ENCODE assay signal across 31 mouse cellular contexts in the genomic region with DNA sequence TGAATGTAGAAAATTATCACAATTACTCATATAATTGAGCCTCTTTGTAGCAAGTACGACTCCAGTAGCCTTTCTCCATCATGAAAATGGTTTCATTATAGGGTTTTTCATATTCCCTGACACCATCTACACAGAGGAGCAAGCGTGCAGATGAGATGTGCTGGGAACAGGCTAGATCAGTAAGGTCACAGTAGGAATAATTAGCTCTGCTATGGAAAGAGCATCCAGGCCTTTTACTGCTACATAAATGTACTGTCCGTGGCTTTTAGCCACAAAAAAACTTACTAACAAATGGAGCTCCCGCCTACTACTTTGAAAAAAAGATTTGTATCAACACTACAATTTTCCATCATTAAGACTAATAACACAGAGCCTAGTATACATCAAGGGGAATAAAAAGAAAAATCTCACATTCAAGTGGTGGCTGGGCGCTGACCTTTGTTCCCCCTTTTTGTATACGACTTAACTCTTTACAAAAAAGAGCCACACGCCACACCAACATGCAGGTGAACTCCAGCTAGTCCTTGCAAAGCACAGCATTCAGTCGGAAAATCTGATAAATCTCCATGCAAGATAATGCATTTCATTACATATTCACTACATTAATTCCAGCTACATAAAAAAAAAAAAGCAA. TPM values are rescaled to one million over a fixed set of nuclear protein-coding genes. Genes with fewer than 3 reads are reported as not detected.
DNase-seq lines count a peak whose midpoint lies in the region; ATAC-seq and TF ChIP-seq lines count a peak whose summit lies in the region.
"Had no signal": no experiment of that assay in that cellular context is flagged by ENCODE, and none has a peak within 500 bp of the region (broad histone marks: within the 10 kb centered on the region; RNA-seq: fewer than 3 reads in every experiment).

No protein-coding gene starts in this region.

- no peaks in the 10 kb centered on the region for H3K36me3 ChIP-seq in intestine, embryonic 14.5 days (ENCODE audit: control insufficient read depth, insufficient read depth, low read length)
- H3K36me3 ChIP-seq in intestine, postnatal 0 days (ENCODE audit: control insufficient read depth, insufficient read depth) = no peaks in the 10 kb centered on the region
- H3K36me3 ChIP-seq in embryonic facial prominence, embryonic 10.5 days (replicated peaks) = no peaks in the 10 kb centered on the region
- no peaks in the 10 kb centered on the region for H3K36me3 ChIP-seq in forebrain, embryonic 12.5 days (replicated peaks)
- H3K36me3 ChIP-seq in forebrain, postnatal 0 days (ENCODE audit: insufficient read depth) = no peaks in the 10 kb centered on the region
- no peaks in the 10 kb centered on the region for H3K36me3 ChIP-seq in heart, adult 2 months (ENCODE audit: control insufficient read depth, insufficient read depth, low read length)
- H3K36me3 ChIP-seq: heart, embryonic 12.5 days; midbrain, embryonic 15.5 days; neural tube, embryonic 15.5 days; stomach, embryonic 15.5 days had no signal

- H3K9me3 ChIP-seq in intestine, embryonic 14.5 days (ENCODE audit: control insufficient read depth, low read length) = no peaks in the 10 kb centered on the region
- no peaks in the 10 kb centered on the region for H3K9me3 ChIP-seq in intestine, postnatal 0 days (ENCODE audit: control insufficient read depth)
- no peaks in the 10 kb centered on the region for H3K9me3 ChIP-seq in embryonic facial prominence, embryonic 10.5 days
- no peaks in the 10 kb centered on the region for H3K9me3 ChIP-seq in forebrain, embryonic 12.5 days
- H3K9me3 ChIP-seq in forebrain, postnatal 0 days (ENCODE audit: low read length) = no peaks in the 10 kb centered on the region
- H3K9me3 ChIP-seq: heart, embryonic 12.5 days; midbrain, embryonic 15.5 days; neural tube, embryonic 15.5 days; stomach, embryonic 15.5 days had no signal

- H3K4me2 ChIP-seq in intestine, embryonic 14.5 days (ENCODE audit: low read length) = no peak overlapping the region
- H3K4me2 ChIP-seq in intestine, postnatal 0 days (replicated peaks; ENCODE audit: low read depth) = no peak overlapping the region
- H3K4me2 ChIP-seq in forebrain, embryonic 12.5 days = peak overlapping the region; percentile 19; the same call in 1 of the 2 replicates
- H3K4me2 ChIP-seq in forebrain, postnatal 0 days (ENCODE audit: low read depth) = no peak overlapping the region
- H3K4me2 ChIP-seq: heart, embryonic 12.5 days; hindbrain, embryonic 14.5 days; midbrain, embryonic 15.5 days; neural tube, embryonic 15.5 days; stomach, embryonic 15.5 days had no signal

- H3K9ac ChIP-seq in intestine, embryonic 14.5 days (ENCODE audit: low read length) = no peak overlapping the region
- no peak overlapping the region for H3K9ac ChIP-seq in intestine, postnatal 0 days (ENCODE audit: low read depth, low read length)
- H3K9ac ChIP-seq in forebrain, embryonic 12.5 days = no peak overlapping the region
- H3K9ac ChIP-seq in forebrain, postnatal 0 days = no peak overlapping the region
- no peak overlapping the region for H3K9ac ChIP-seq in heart, adult 2 months (ENCODE audit: low read depth, low read length)
- H3K9ac ChIP-seq: heart, embryonic 12.5 days; hindbrain, embryonic 14.5 days; liver, embryonic 14.5 days; midbrain, embryonic 15.5 days; neural tube, embryonic 15.5 days; stomach, embryonic 15.5 days had no signal

- TF ChIP-seq EP300 in heart, adult 2 months (IDR thresholded peaks at IDR 0.05; ENCODE audit: insufficient read depth, low read depth, low read length) = no peak

- 74% methylated on average over 8 of the region's 8 CpGs for WGBS in intestine, embryonic 14.5 days
- 84% methylated on average over 8 of the region's 8 CpGs for WGBS in intestine, postnatal 0 days
- WGBS in embryonic facial prominence, embryonic 10.5 days = 42% methylated on average over 8 of the region's 8 CpGs
- 12% methylated on average over 8 of the region's 8 CpGs for WGBS in forebrain, embryonic 12.5 days
- WGBS in forebrain, postnatal 0 days = 39% methylated on average over 8 of the region's 8 CpGs
- 94% methylated on average over 8 of the region's 8 CpGs for WGBS in heart, adult 2 months

- H3K4me1 ChIP-seq in intestine, embryonic 14.5 days (replicated peaks; ENCODE audit: control insufficient read depth, insufficient read depth, low read length) = no peaks in the 10 kb centered on the region
- H3K4me1 ChIP-seq in intestine, postnatal 0 days (replicated peaks; ENCODE audit: control insufficient read depth, insufficient read depth, low read length) = no peaks in the 10 kb centered on the region
- H3K4me1 ChIP-seq in embryonic facial prominence, embryonic 10.5 days = peaks cover 53% of the 10 kb centered on the region
- H3K4me1 ChIP-seq in forebrain, embryonic 12.5 days = peaks cover 25% of the 10 kb centered on the region
- H3K4me1 ChIP-seq in forebrain, postnatal 0 days (ENCODE audit: insufficient read depth) = no peaks in the 10 kb centered on the region; the same call in 1 of the 2 replicates
- H3K4me1 ChIP-seq in heart, adult 2 months (ENCODE audit: control insufficient read depth, insufficient read depth, low read length) = no peaks in the 10 kb centered on the region
- H3K4me1 ChIP-seq: heart, embryonic 12.5 days; midbrain, embryonic 15.5 days; neural tube, embryonic 15.5 days; stomach, embryonic 15.5 days had no signal

- intact Hi-C loops in heart, adult 2 months (cut with DNase I) = no loop called here

- no peak overlapping the region; the same call in 1 of the 2 replicates for H3K27ac ChIP-seq in intestine, embryonic 14.5 days (ENCODE audit: low read depth)
- no peak overlapping the region for H3K27ac ChIP-seq in intestine, postnatal 0 days (ENCODE audit: low read depth, low read length)
- H3K27ac ChIP-seq in embryonic facial prominence, embryonic 10.5 days (replicated peaks) = peak overlapping the region; percentile 65
- peak overlapping the region; percentile 83 for H3K27ac ChIP-seq in forebrain, embryonic 12.5 days
- H3K27ac ChIP-seq in forebrain, postnatal 0 days (ENCODE audit: low read depth, low read length) = peak overlapping the region; percentile 64
- no peak overlapping the region for H3K27ac ChIP-seq in heart, adult 2 months
- H3K27ac ChIP-seq: hindbrain, embryonic 14.5 days; liver, embryonic 14.5 days; macrophage; midbrain, embryonic 15.5 days; neural tube, embryonic 15.5 days; stomach, embryonic 15.5 days had no signal

- peak; percentile 34 for DNase-seq in intestine, embryonic 14.5 days (ENCODE audit: low spot score)
- DNase-seq in embryonic facial prominence, embryonic 10.5 days (ENCODE audit: low spot score) = no peak
- DNase-seq in forebrain, postnatal 0 days = peak; percentile 49
- DNase-seq in heart, adult 2 months = no peak
- no peak for DNase-seq in gastrocnemius, adult 18-20 months (ENCODE audit: low spot score)
- DNase-seq: adrenal gland, postnatal 10 days; cerebellum, adult 11 months; cerebellum, adult 9-10 months; gastrocnemius, postnatal 10 days; heart, postnatal 4 days; kidney, postnatal 14 days; layer of hippocampus, adult 9-11 months; liver; lung, adult 2 months; lung, postnatal 10 days had no signal

- no peak for TF ChIP-seq CTCF in intestine, postnatal 0 days (IDR thresholded peaks at IDR 0.05; ENCODE audit: low read depth)
- no peak for TF ChIP-seq CTCF in forebrain, postnatal 0 days (IDR thresholded peaks at IDR 0.05; ENCODE audit: low read depth)
- no peak for TF ChIP-seq CTCF in heart, adult 2 months (IDR thresholded peaks at IDR 0.05)

- ATAC-seq in intestine, embryonic 14.5 days (replicated peaks; ENCODE audit: low FRiP score, low TSS enrichment, low read depth) = no peak
- no peak for ATAC-seq in intestine, postnatal 0 days
- peak; percentile 87 for ATAC-seq in forebrain, embryonic 12.5 days (ENCODE audit: low FRiP score)
- ATAC-seq in forebrain, postnatal 0 days = peak; percentile 87
- ATAC-seq: inflammation-experienced regulatory T-cells, adult 6 months; midbrain, embryonic 15.5 days; Patski had no signal

- H3K79me2 ChIP-seq in heart, adult 2 months (replicated peaks; ENCODE audit: control insufficient read depth, insufficient read depth, low read length) = no peaks in the 10 kb centered on the region

- H3K27me3 ChIP-seq in intestine, embryonic 14.5 days (replicated peaks; ENCODE audit: control insufficient read depth, insufficient read depth, low read length) = peaks cover 12% of the 10 kb centered on the region
- H3K27me3 ChIP-seq in intestine, postnatal 0 days (replicated peaks; ENCODE audit: control insufficient read depth, insufficient read depth, low read length) = 0 out of 2 replicates have a peak, but pooled peaks cover 8% of the 10 kb centered on the region
- H3K27me3 ChIP-seq in embryonic facial prominence, embryonic 10.5 days (replicated peaks; ENCODE audit: low read depth, poor library complexity, severe bottlenecking) = peaks cover 36% of the 10 kb centered on the region
- H3K27me3 ChIP-seq in forebrain, embryonic 12.5 days = peaks cover 22% of the 10 kb centered on the region
- H3K27me3 ChIP-seq in forebrain, postnatal 0 days (ENCODE audit: insufficient read depth, low read length) = no peaks in the 10 kb centered on the region
- H3K27me3 ChIP-seq in heart, adult 2 months (ENCODE audit: control insufficient read depth, insufficient read depth, low read length) = no peaks in the 10 kb centered on the region
- H3K27me3 ChIP-seq: Patski had no signal

- H3K4me3 ChIP-seq in intestine, embryonic 14.5 days (ENCODE audit: low read depth, low read length) = no peak overlapping the region
- H3K4me3 ChIP-seq in intestine, postnatal 0 days (ENCODE audit: low read depth, low read length) = no peak overlapping the region
- no peak overlapping the region for H3K4me3 ChIP-seq in embryonic facial prominence, embryonic 10.5 days
- H3K4me3 ChIP-seq in forebrain, embryonic 12.5 days (replicated peaks) = no peak overlapping the region
- no peak overlapping the region for H3K4me3 ChIP-seq in forebrain, postnatal 0 days (ENCODE audit: low read depth, low read length)
- no peak overlapping the region for H3K4me3 ChIP-seq in heart, adult 2 months
- H3K4me3 ChIP-seq: heart, embryonic 12.5 days; midbrain, embryonic 15.5 days; neural tube, embryonic 15.5 days; stomach, embryonic 15.5 days had no signal

- TF ChIP-seq POLR2A in heart, adult 2 months (IDR thresholded peaks at IDR 0.05; ENCODE audit: insufficient read depth, low read depth, low read length) = no peak

RNA-seq across cellular contexts. Expression of gene Dlx1, which starts 10.3 kb away (rescaled TPM):
- polyA plus RNA-seq in intestine, embryonic 14.5 days (2014; fragmentation: Nextera tagmentation; extraction: Ambion mirVana) = 8.0 and 9.8 TPM in 2 replicates
- 1.5 and 1.8 TPM in 2 replicates for polyA plus RNA-seq in intestine, postnatal 0 days (2015; fragmentation: Nextera tagmentation; extraction: Ambion mirVana)
- 46.1 and 69.6 TPM in 2 replicates for polyA plus RNA-seq in embryonic facial prominence, embryonic 10.5 days (2016; fragmentation: Nextera tagmentation; extraction: Ambion mirVana)
- polyA plus RNA-seq in forebrain, embryonic 12.5 days (2016; fragmentation: Nextera tagmentation; extraction: Ambion mirVana) = 207 and 300 TPM in 2 replicates
- 73.5 and 80.2 TPM in 2 replicates for total RNA-seq in forebrain, postnatal 0 days (2014; rRNA removed)
- polyA plus RNA-seq in forebrain, postnatal 0 days (2015; fragmentation: Nextera tagmentation; extraction: Ambion mirVana) = 105 and 139 TPM in 2 replicates
- under 1 TPM; 0.23 to 0.39 TPM for total RNA-seq in heart, adult 2 months (2021)
- 0.14 and 0.26 TPM in 2 replicates for polyA plus RNA-seq in heart, adult 2 months (2012; rRNA removed)
- total RNA-seq in gastrocnemius, adult 18-20 months (2021) = not detected
- total RNA-seq: megakaryocyte-erythroid progenitor cell, adult 5-6 weeks had no signal
- polyA plus RNA-seq: gonadal fat pad, adult 2 months; heart, postnatal 0 days; inflammation-experienced regulatory T-cells, adult 6 months; kidney, embryonic 14.5 days; macrophage had no signal

RNA-seq across cellular contexts. Expression of gene Dlx2, which starts 29.0 kb away (rescaled TPM):
- polyA plus RNA-seq in intestine, embryonic 14.5 days (2014; fragmentation: Nextera tagmentation; extraction: Ambion mirVana) = 5.8 and 6.4 TPM in 2 replicates
- 1.0 and 1.3 TPM in 2 replicates for polyA plus RNA-seq in intestine, postnatal 0 days (2015; fragmentation: Nextera tagmentation; extraction: Ambion mirVana)
- 33.3 and 38.4 TPM in 2 replicates for polyA plus RNA-seq in embryonic facial prominence, embryonic 10.5 days (2016; fragmentation: Nextera tagmentation; extraction: Ambion mirVana)
- 85.9 and 133 TPM in 2 replicates for polyA plus RNA-seq in forebrain, embryonic 12.5 days (2016; fragmentation: Nextera tagmentation; extraction: Ambion mirVana)
- total RNA-seq in forebrain, postnatal 0 days (2014; rRNA removed) = 19.3 and 28.1 TPM in 2 replicates
- polyA plus RNA-seq in forebrain, postnatal 0 days (2015; fragmentation: Nextera tagmentation; extraction: Ambion mirVana) = 40.0 and 43.1 TPM in 2 replicates
- total RNA-seq in heart, adult 2 months (2021) = not detected
- not detected in 2 replicates for polyA plus RNA-seq in heart, adult 2 months (2012; rRNA removed)
- not detected for total RNA-seq in gastrocnemius, adult 18-20 months (2021)
- total RNA-seq: megakaryocyte-erythroid progenitor cell, adult 5-6 weeks; MEL had no signal
- polyA plus RNA-seq: gonadal fat pad, adult 2 months; heart, postnatal 0 days; inflammation-experienced regulatory T-cells, adult 6 months; kidney, embryonic 14.5 days; macrophage had no signal

Comparison
In these comparisons a context has a peak if more than half of its experiments do, and no peak if none do; other contexts are left out.
1. ATAC-seq: peak in forebrain, embryonic 12.5 days (single experiment) and forebrain, postnatal 0 days (single experiment); none in intestine, embryonic 14.5 days (single experiment) and intestine, postnatal 0 days (single experiment).
2. DNase-seq: peak in intestine, embryonic 14.5 days (single experiment) and forebrain, postnatal 0 days (single experiment); none in embryonic facial prominence, embryonic 10.5 days (single experiment), heart, adult 2 months (0 of 2) and gastrocnemius, adult 18-20 months (single experiment).
3. H3K27ac ChIP-seq: peak in embryonic facial prominence, embryonic 10.5 days (single experiment), forebrain, embryonic 12.5 days (single experiment) and forebrain, postnatal 0 days (single experiment); none in intestine, embryonic 14.5 days (single experiment), intestine, postnatal 0 days (single experiment) and heart, adult 2 months (single experiment).